Mouse (Mus musculus) colon, adult 2 months (tissue): ENCODE measurements around the gene Gm45783. TPM values are rescaled to one million over a fixed set of nuclear protein-coding genes. Genes with fewer than 3 reads are reported as not detected.

Source experiments
- polyA plus RNA-seq: library from polyadenylated mRNA; depleted of rRNA; stranded (reverse); fragments of >200 nt; gene quantifications from 2 replicates; pipeline ENCODE4 v1.2.3, GENCODE M21; 2012; rRNA removed

Gm45783 gene
- not detected in 2 replicates for polyA plus RNA-seq

GRCm38 (mm10) chr7:7374431-7374830, at the start of gene Gm45783:
Gm45783 (minus strand) TSS chr7:7374573.

GRCm38 (mm10) chr7:7399603-7400002, 25.2 kb upstream of the Gm45783 start, which contains the start of gene Vmn2r31:
Vmn2r31 (minus strand) TSS chr7:7399703.

GRCm38 (mm10) chr7:7337509-7337908, 36.9 kb downstream of the Gm45783 start, which contains the start of gene Vmn2r30:
Vmn2r30 (minus strand) TSS chr7:7337609.

Other genes with a start within 250 kb of the Gm45783 start
- 0.06 and 0.14 TPM in 2 replicates for gene Zfp773, start 237.8 kb downstream of the Gm45783 start, polyA plus RNA-seq
- gene Zfp418, start 203.2 kb downstream of the Gm45783 start, polyA plus RNA-seq, result 0.44 and 0.49 TPM in 2 replicates
- 0.79 and 0.90 TPM in 2 replicates for gene Zfp772, start 164.6 kb downstream of the Gm45783 start, polyA plus RNA-seq
- gene Vmn2r29, start 127.2 kb downstream of the Gm45783 start, polyA plus RNA-seq, result 0.09 and 0.15 TPM in 2 replicates
- 0.31 and 0.98 TPM in 2 replicates for gene Gm45844, start 96.3 kb downstream of the Gm45783 start, polyA plus RNA-seq
- 24.2 and 32.3 TPM in 2 replicates for gene Clcn4, start 73.7 kb downstream of the Gm45783 start, polyA plus RNA-seq
- not detected in 2 replicates for gene Vmn2r30, start 37.0 kb downstream of the Gm45783 start, polyA plus RNA-seq
- gene Vmn2r31, start 25.1 kb upstream of the Gm45783 start, polyA plus RNA-seq, result not detected in 2 replicates
- not detected in 2 replicates for gene Vmn2r32, start 105.4 kb upstream of the Gm45783 start, polyA plus RNA-seq
- not detected in 2 replicates for gene Vmn2r33, start 192.2 kb upstream of the Gm45783 start, polyA plus RNA-seq